Mouse (Mus musculus) liver, adult 2 months (tissue): ENCODE measurements around the gene Fbxo47. TPM values are rescaled to one million over a fixed set of nuclear protein-coding genes. Genes with fewer than 3 reads are reported as not detected.
A peak's percentile ranks its signal among the peaks of the same experiment; 100 is the strongest.

ENCODE experiments used
- DNase-seq: peaks from one replicate; pipeline ENCODE4 v3.0.0-alpha.2; 2011; ENCODE audit warnings: low read depth, low spot score; ENCODE audit errors: extremely low read depth
- H3K27ac ChIP-seq: fragments of 200-500 bp; replicated peaks from 2 replicates; pipeline ENCODE4 v1.5.1; 2012; ENCODE audit warnings: low read depth, mild to moderate bottlenecking, control low read depth, inconsistent platforms, low read length; ENCODE audit not compliant: insufficient read depth
- H3K27me3 ChIP-seq: fragments of 200-500 bp; 2 replicates; pipeline ENCODE4 v1.6.1; 2012; ENCODE audit warnings: mild to moderate bottlenecking, moderate library complexity, low read length, inconsistent platforms; ENCODE audit not compliant: control insufficient read depth, insufficient read depth
- H3K36me3 ChIP-seq: fragments of 200-500 bp; 2 replicates; pipeline ENCODE4 v1.6.1; 2012; ENCODE audit warnings: low read length, inconsistent platforms; ENCODE audit not compliant: control insufficient read depth, insufficient read depth
- H3K4me1 ChIP-seq: fragments of 200-500 bp; 2 replicates; pipeline ENCODE4 v1.6.1; 2011; ENCODE audit warnings: low read length; ENCODE audit not compliant: control insufficient read depth, insufficient read depth
- H3K4me3 ChIP-seq: fragments of 200-500 bp; 2 replicates; pipeline ENCODE4 v1.5.1; 2011; ENCODE audit warnings: low read depth, mild to moderate bottlenecking, control low read depth, low read length, moderate library complexity; ENCODE audit not compliant: insufficient read depth
- H3K79me2 ChIP-seq: fragments of 200-500 bp; 2 replicates; pipeline ENCODE4 v1.6.1; 2012; ENCODE audit warnings: inconsistent platforms, mild to moderate bottlenecking, low read length, moderate library complexity; ENCODE audit not compliant: control insufficient read depth, insufficient read depth
- H3K9ac ChIP-seq: fragments of 200-500 bp; 2 replicates; pipeline ENCODE4 v1.6.1; 2012; ENCODE audit warnings: low read depth, mild to moderate bottlenecking, control low read depth, inconsistent platforms, low read length
- CTCF ChIP-seq: fragments of 200-500 bp; IDR thresholded peaks from 2 replicates; pipeline ENCODE4 v1.5.1; 2011; ENCODE audit warnings: low read depth, low read length, control low read depth
- POLR2A ChIP-seq: fragments of 200-500 bp; IDR thresholded peaks from 2 replicates; pipeline ENCODE4 v1.6.1; 2011; ENCODE audit warnings: low read length, control low read depth; ENCODE audit not compliant: insufficient read depth; ENCODE audit errors: extremely low read depth
- WGBS: fragments of 180-500 bp; shearing (Covaris S2); methylation state at CpG from one replicate; pipeline ENCODE4 v1.1.7; 2018; 5-methylcytosine and 5-hydroxymethylcytosine counted together
- polyA plus RNA-seq: library from polyadenylated mRNA; depleted of rRNA; stranded (reverse); fragments of >200 nt; gene quantifications from 2 replicates; pipeline ENCODE4 v1.2.3, GENCODE M21; 2012
- total RNA-seq: library from RNA; depleted of rRNA; stranded (reverse); fragments of >200 nt; gene quantifications from 2 replicates; pipeline ENCODE4 v1.2.3, GENCODE M21; 2014

Gene Fbxo47
- total and polyA plus RNA-seq, 2 experiments: 0.17 to 1.4 TPM

DNA sequence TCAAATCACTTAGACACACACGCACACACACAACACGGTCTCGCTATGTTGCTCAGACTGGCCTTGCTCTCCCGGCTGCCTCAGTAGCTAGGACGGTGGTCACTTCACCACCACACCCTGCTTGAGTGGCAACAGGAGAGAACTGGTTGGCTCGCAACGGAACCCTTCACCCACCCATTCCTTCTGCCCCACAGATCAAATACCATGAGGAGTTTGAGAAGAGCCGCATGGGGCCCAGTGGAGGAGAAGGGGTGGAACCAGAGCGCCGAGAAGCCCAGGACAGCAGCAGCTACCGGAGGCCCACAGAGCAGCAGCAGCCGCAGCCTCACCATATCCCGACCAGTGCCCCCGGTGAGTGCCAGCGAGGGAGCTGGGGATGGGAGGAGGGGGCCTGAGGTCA, 50.6 kb downstream of the Fbxo47 start:
- peaks cover 17% of the 10 kb centered on the region for H3K36me3 ChIP-seq
- H3K79me2 ChIP-seq: peaks cover 3% of the 10 kb centered on the region; the same call in 1 of the 2 replicates
- H3K4me1 ChIP-seq: peaks cover 14% of the 10 kb centered on the region
- H3K27ac ChIP-seq: no peak overlapping the region
- DNase-seq: no peak
- TF ChIP-seq POLR2A (no peak), CTCF (no peak)
- WGBS: 97% methylated on average over 15 of the region's 15 CpGs
- no peak overlapping the region for H3K4me3 ChIP-seq
- no peaks in the 10 kb centered on the region for H3K27me3 ChIP-seq
- H3K9ac ChIP-seq: no peak overlapping the region

DNA sequence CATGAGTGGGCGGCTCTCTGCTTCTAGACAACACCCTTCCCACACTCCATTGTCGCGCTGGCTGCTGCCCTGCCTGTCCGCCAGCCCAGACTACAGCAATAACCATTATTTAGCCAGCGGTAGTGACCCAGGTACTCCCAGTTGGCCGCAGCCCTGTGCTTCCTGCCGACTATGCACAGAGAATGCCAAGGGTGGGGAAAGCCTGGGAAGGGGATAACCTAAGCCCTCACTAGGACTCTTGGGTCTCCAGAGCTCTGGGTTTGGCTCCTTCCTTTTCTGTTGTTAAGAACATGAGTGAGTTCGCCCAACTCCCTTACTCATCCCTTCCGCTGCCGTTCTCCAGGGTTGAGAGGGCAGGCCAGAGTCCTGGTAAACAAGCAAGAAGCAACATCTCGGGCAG, 52.0 kb downstream of the Fbxo47 start:
- Histone ChIP-seq H3K27ac (peak overlapping the region; percentile 23), H3K79me2 (peaks cover 5% of the 10 kb centered on the region; the same call in 1 of the 2 replicates), H3K27me3 (no peaks in the 10 kb centered on the region), H3K4me3 (no peak overlapping the region), H3K9ac (no peak overlapping the region), H3K36me3 (peaks cover 17% of the 10 kb centered on the region), H3K4me1 (peaks cover 14% of the 10 kb centered on the region)
- WGBS: 47% methylated on average over 11 of the region's 11 CpGs
- no peak for TF ChIP-seq POLR2A
- TF ChIP-seq CTCF: no peak
- no peak for DNase-seq

DNA sequence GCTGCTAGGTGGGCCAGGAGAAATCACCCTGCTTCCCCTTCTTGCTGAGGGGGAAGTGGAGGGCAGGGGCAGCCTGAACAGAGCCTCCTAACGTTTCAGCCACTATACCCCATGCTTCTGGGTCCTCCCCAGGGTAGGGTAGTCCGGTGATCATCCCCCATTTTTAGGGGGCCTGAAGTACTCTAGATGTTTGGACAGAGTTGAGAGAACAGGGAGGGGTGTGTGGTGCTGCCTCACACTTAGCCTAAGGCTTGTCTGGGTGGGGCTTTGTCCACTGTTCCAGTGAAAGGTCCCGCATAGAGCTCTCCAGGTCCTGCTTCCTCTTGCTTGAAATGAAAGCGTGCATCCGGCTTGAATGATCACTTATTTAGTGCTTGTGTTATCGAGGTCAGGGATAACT, 53.5 kb downstream of the Fbxo47 start:
- peaks cover 20% of the 10 kb centered on the region for H3K36me3 ChIP-seq
- no peak overlapping the region; the same call in 1 of the 2 replicates for H3K27ac ChIP-seq
- WGBS: 82% methylated on average over 6 of the region's 6 CpGs
- peaks cover 11% of the 10 kb centered on the region; the same call in 1 of the 2 replicates for H3K79me2 ChIP-seq
- no peak for DNase-seq
- peaks cover 12% of the 10 kb centered on the region for H3K4me1 ChIP-seq
- TF ChIP-seq POLR2A (no peak), CTCF (no peak)
- H3K9ac ChIP-seq: no peak overlapping the region
- H3K4me3 ChIP-seq: no peak overlapping the region
- no peaks in the 10 kb centered on the region for H3K27me3 ChIP-seq

- peak; percentile 33 for DNase-seq
- peaks cover 12% of the 10 kb centered on the region; the same call in 1 of the 2 replicates for H3K79me2 ChIP-seq
- WGBS: 68% methylated on average over 12 of the region's 12 CpGs
- TF ChIP-seq POLR2A (no peak), CTCF (no peak)
- peak overlapping the region; percentile 55; the same call in 1 of the 2 replicates for H3K27ac ChIP-seq
- H3K9ac ChIP-seq: no peak overlapping the region
- peaks cover 17% of the 10 kb centered on the region for H3K36me3 ChIP-seq
- peaks cover 12% of the 10 kb centered on the region for H3K4me1 ChIP-seq
- H3K4me3 ChIP-seq: no peak overlapping the region
- H3K27me3 ChIP-seq: no peaks in the 10 kb centered on the region
Observed at GRCm38 (mm10) chr11:97829913-97830476, 54.0 kb downstream of the Fbxo47 start.

DNA sequence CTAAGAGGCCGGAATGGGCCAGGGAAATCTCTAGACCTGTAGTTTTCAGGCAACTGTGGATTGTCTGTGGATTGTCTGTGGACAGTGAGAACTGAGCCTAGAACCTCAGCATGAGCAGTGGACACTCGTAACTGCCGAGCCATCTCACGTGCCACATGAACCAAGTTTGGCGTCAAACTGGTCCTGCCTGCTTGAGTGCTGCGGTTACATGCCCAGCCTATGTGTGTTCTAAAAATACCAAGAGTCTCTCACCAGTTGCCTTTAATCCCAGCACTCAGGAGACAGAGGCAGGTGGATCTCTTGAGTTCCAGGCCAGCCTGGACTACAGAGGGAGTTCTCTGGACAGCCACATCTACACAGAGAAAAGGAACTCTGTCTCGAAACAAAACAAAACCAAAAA, 54.6 kb downstream of the Fbxo47 start:
- no peak for TF ChIP-seq POLR2A
- TF ChIP-seq CTCF: no peak
- Histone ChIP-seq H3K9ac (no peak overlapping the region), H3K79me2 (peaks cover 14% of the 10 kb centered on the region; the same call in 1 of the 2 replicates), H3K4me1 (peaks cover 12% of the 10 kb centered on the region), H3K27ac (no peak overlapping the region), H3K27me3 (no peaks in the 10 kb centered on the region), H3K36me3 (peaks cover 12% of the 10 kb centered on the region), H3K4me3 (no peak overlapping the region)
- 90% methylated on average over 7 of the region's 7 CpGs for WGBS
- DNase-seq: no peak

- 96% methylated on average over 6 of the region's 6 CpGs for WGBS
- H3K27ac ChIP-seq: no peak overlapping the region
- peaks cover 12% of the 10 kb centered on the region; the same call in 1 of the 2 replicates for H3K79me2 ChIP-seq
- peaks cover 19% of the 10 kb centered on the region for H3K4me1 ChIP-seq
- no peak for TF ChIP-seq POLR2A
- H3K36me3 ChIP-seq: 0 out of 2 replicates have a peak, but pooled peaks cover 6% of the 10 kb centered on the region
- no peak for DNase-seq
- H3K9ac ChIP-seq: no peak overlapping the region
- H3K4me3 ChIP-seq: no peak overlapping the region
- H3K27me3 ChIP-seq: no peaks in the 10 kb centered on the region
Observed at GRCm38 (mm10) chr11:97827654-97828053, 56.3 kb downstream of the Fbxo47 start.
